Mouse (Mus musculus): Measurements from ENCODE around the gene Srgap1. TPM values are rescaled to one million over a fixed set of nuclear protein-coding genes. Genes with fewer than 3 reads are reported as not detected.

Gene Srgap1
- total RNA-seq, 1 experiment from 2014 or later = 0.14 TPM

- peak; percentile 72 for ATAC-seq (replicated peaks; ENCODE audit: low read depth, poor library complexity, severe bottlenecking)
These were observed 74.7 kb downstream of the Srgap1 start for GRCm38 (mm10) chr10:121972249-121972892.

GRCm38 (mm10) chr10:121971658-121972057 is 75.5 kb downstream of the Srgap1 start:
- 0 out of 2 replicates have a peak, but pooled peaks have one; percentile 7 for ATAC-seq (replicated peaks; ENCODE audit: low read depth, poor library complexity, severe bottlenecking)

- no peak for ATAC-seq (replicated peaks; ENCODE audit: low read depth, poor library complexity, severe bottlenecking)
These were observed 76.2 kb downstream of the Srgap1 start for GRCm38 (mm10) chr10:121970912-121971311.

- ATAC-seq (replicated peaks; ENCODE audit: low read depth, poor library complexity, severe bottlenecking) = no peak
These were observed 83.0 kb downstream of the Srgap1 start for GRCm38 (mm10) chr10:121964114-121964513.

- ATAC-seq (replicated peaks; ENCODE audit: low read depth, poor library complexity, severe bottlenecking) = peak; percentile 90
These were observed 85.1 kb downstream of the Srgap1 start for GRCm38 (mm10) chr10:121962053-121962452.

- peak; percentile 67 for ATAC-seq (replicated peaks; ENCODE audit: low read depth, poor library complexity, severe bottlenecking)
These were observed 85.8 kb downstream of the Srgap1 start for GRCm38 (mm10) chr10:121961121-121961893.

GRCm38 (mm10) chr10:121958741-121959140 is 88.4 kb downstream of the Srgap1 start:
- no peak for ATAC-seq (replicated peaks; ENCODE audit: low read depth, poor library complexity, severe bottlenecking)

GRCm38 (mm10) chr10:121956505-121956904 is 90.6 kb downstream of the Srgap1 start:
- ATAC-seq (replicated peaks; ENCODE audit: low read depth, poor library complexity, severe bottlenecking) = no peak

- no peak for ATAC-seq (replicated peaks; ENCODE audit: low read depth, poor library complexity, severe bottlenecking)
These were observed 91.4 kb downstream of the Srgap1 start for GRCm38 (mm10) chr10:121955730-121956129.

GRCm38 (mm10) chr10:121954877-121955276 is 92.2 kb downstream of the Srgap1 start:
- ATAC-seq (replicated peaks; ENCODE audit: low read depth, poor library complexity, severe bottlenecking) = no peak

- no peak for ATAC-seq (replicated peaks; ENCODE audit: low read depth, poor library complexity, severe bottlenecking)
These were observed 94.1 kb downstream of the Srgap1 start for GRCm38 (mm10) chr10:121953041-121953440.

GRCm38 (mm10) chr10:121946173-121946572 is 100.9 kb downstream of the Srgap1 start:
- no peak for ATAC-seq (replicated peaks; ENCODE audit: low read depth, poor library complexity, severe bottlenecking)

GRCm38 (mm10) chr10:121931909-121932308 is 115.2 kb downstream of the Srgap1 start:
- ATAC-seq (replicated peaks; ENCODE audit: low read depth, poor library complexity, severe bottlenecking) = no peak

GRCm38 (mm10) chr10:121926094-121926493 is 121.0 kb downstream of the Srgap1 start:
- ATAC-seq (replicated peaks; ENCODE audit: low read depth, poor library complexity, severe bottlenecking) = no peak

- no peak for ATAC-seq (replicated peaks; ENCODE audit: low read depth, poor library complexity, severe bottlenecking)
These were observed 128.1 kb downstream of the Srgap1 start for GRCm38 (mm10) chr10:121919016-121919415.

GRCm38 (mm10) chr10:121918579-121918978 is 128.5 kb downstream of the Srgap1 start:
- no peak for ATAC-seq (replicated peaks; ENCODE audit: low read depth, poor library complexity, severe bottlenecking)

GRCm38 (mm10) chr10:121915530-121915929 is 131.6 kb downstream of the Srgap1 start:
- ATAC-seq (replicated peaks; ENCODE audit: low read depth, poor library complexity, severe bottlenecking) = no peak

GRCm38 (mm10) chr10:121904137-121904536 is 143.0 kb downstream of the Srgap1 start:
- no peak for ATAC-seq (replicated peaks; ENCODE audit: low read depth, poor library complexity, severe bottlenecking)

GRCm38 (mm10) chr10:121902651-121903050 is 144.5 kb downstream of the Srgap1 start:
- no peak for ATAC-seq (replicated peaks; ENCODE audit: low read depth, poor library complexity, severe bottlenecking)

GRCm38 (mm10) chr10:121900772-121901171 is 146.3 kb downstream of the Srgap1 start:
- ATAC-seq (replicated peaks; ENCODE audit: low read depth, poor library complexity, severe bottlenecking) = no peak

- ATAC-seq (replicated peaks; ENCODE audit: low read depth, poor library complexity, severe bottlenecking) = no peak
These were observed 147.4 kb downstream of the Srgap1 start for GRCm38 (mm10) chr10:121899706-121900105.
